Comparison of ENCODE assay signal across 19 mouse cellular contexts in genomic region chr11:115289885-115290284, GRCm38 (mm10). TPM values are rescaled to one million over a fixed set of nuclear protein-coding genes. Genes with fewer than 3 reads are reported as not detected.
DNase-seq lines count a peak whose midpoint lies in the region; ATAC-seq and TF ChIP-seq lines count a peak whose summit lies in the region.
"Had no signal": no experiment of that assay in that cellular context is flagged by ENCODE, and none has a peak within 500 bp of the region (broad histone marks: within the 10 kb centered on the region; RNA-seq: fewer than 3 reads in every experiment).

No protein-coding gene starts in this region.

- peak overlapping the region; percentile 18; the same call in 1 of the 2 replicates for H3K9ac ChIP-seq in kidney, embryonic 14.5 days (ENCODE audit: low read depth, low read length)
- H3K9ac ChIP-seq in lung, embryonic 15.5 days, result no peak overlapping the region
- H3K9ac ChIP-seq: liver, embryonic 12.5 days; lung, embryonic 14.5 days; neural tube, embryonic 13.5 days had no signal

- 68% methylated on average over 8 of the region's 8 CpGs for WGBS in kidney, embryonic 14.5 days
- 69% methylated on average over 8 of the region's 8 CpGs for WGBS in lung, embryonic 15.5 days

- ATAC-seq in kidney, embryonic 14.5 days (ENCODE audit: low FRiP score, low TSS enrichment), result no peak
- ATAC-seq in lung, embryonic 15.5 days (ENCODE audit: borderline replicate concordance, extremely low read depth, low FRiP score, low TSS enrichment), result no peak
- ATAC-seq: liver, embryonic 12.5 days had no signal

- no peak for TF ChIP-seq CTCF in bone marrow macrophage, adult 2 months (IDR thresholded peaks at IDR 0.05; ENCODE audit: low read depth, low read length)

- H3K4me3 ChIP-seq in kidney, embryonic 14.5 days (ENCODE audit: low read length), result no peak overlapping the region
- no peak overlapping the region for H3K4me3 ChIP-seq in lung, embryonic 15.5 days
- H3K4me3 ChIP-seq in bone marrow macrophage, adult 2 months (ENCODE audit: insufficient read depth, low read length), result no peak overlapping the region
- H3K4me3 ChIP-seq: embryonic facial prominence, embryonic 10.5 days; liver, embryonic 12.5 days; megakaryocyte, embryonic 14.5 days; neural tube, embryonic 13.5 days had no signal

- H3K27me3 ChIP-seq in kidney, embryonic 14.5 days (ENCODE audit: control insufficient read depth, insufficient read depth, low read length), result no peaks in the 10 kb centered on the region
- H3K27me3 ChIP-seq in lung, embryonic 15.5 days, result no peaks in the 10 kb centered on the region
- H3K27me3 ChIP-seq: liver, embryonic 12.5 days; neural tube, embryonic 13.5 days had no signal

- no peak overlapping the region for H3K4me2 ChIP-seq in kidney, embryonic 14.5 days (replicated peaks; ENCODE audit: low read depth, low read length)
- H3K4me2 ChIP-seq in lung, embryonic 15.5 days, result no peak overlapping the region
- H3K4me2 ChIP-seq: liver, embryonic 12.5 days; lung, embryonic 14.5 days; neural tube, embryonic 13.5 days had no signal

- no peak for TF ChIP-seq POLR2A in bone marrow macrophage, adult 2 months (IDR thresholded peaks at IDR 0.05; ENCODE audit: borderline replicate concordance, low read depth, low read length)

- no peak overlapping the region for H3K27ac ChIP-seq in kidney, embryonic 14.5 days (ENCODE audit: low read depth, low read length)
- H3K27ac ChIP-seq in lung, embryonic 15.5 days, result peak overlapping the region; percentile 70
- peak overlapping the region; percentile 2 for H3K27ac ChIP-seq in bone marrow macrophage, adult 2 months (ENCODE audit: insufficient read depth, low read depth, low read length)
- H3K27ac ChIP-seq: embryonic facial prominence, embryonic 10.5 days; liver, embryonic 12.5 days; neural tube, embryonic 13.5 days had no signal

- no peaks in the 10 kb centered on the region for H3K4me1 ChIP-seq in kidney, embryonic 14.5 days (ENCODE audit: control insufficient read depth, insufficient read depth, low read length)
- peaks cover 28% of the 10 kb centered on the region for H3K4me1 ChIP-seq in lung, embryonic 15.5 days
- H3K4me1 ChIP-seq in bone marrow macrophage, adult 2 months (ENCODE audit: control insufficient read depth, insufficient read depth, low read length), result peaks cover 33% of the 10 kb centered on the region

- no peaks in the 10 kb centered on the region for H3K36me3 ChIP-seq in kidney, embryonic 14.5 days (ENCODE audit: control insufficient read depth, insufficient read depth, low read length)
- H3K36me3 ChIP-seq in lung, embryonic 15.5 days, result no peaks in the 10 kb centered on the region
- H3K36me3 ChIP-seq: embryonic facial prominence, embryonic 10.5 days; neural tube, embryonic 13.5 days had no signal

- H3K9me3 ChIP-seq in kidney, embryonic 14.5 days (ENCODE audit: control insufficient read depth, low read length), result no peaks in the 10 kb centered on the region
- H3K9me3 ChIP-seq in lung, embryonic 15.5 days, result no peaks in the 10 kb centered on the region
- H3K9me3 ChIP-seq: embryonic facial prominence, embryonic 10.5 days; liver, embryonic 12.5 days; neural tube, embryonic 13.5 days had no signal

- DNase-seq in cerebellum, adult 8-10 months, result peak; percentile 33
- DNase-seq in cerebellum, postnatal 4 days (ENCODE audit: low spot score in 2 of 2), result no peak
- DNase-seq in kidney, postnatal 36 days, result no peak
- no peak for DNase-seq in lung, postnatal 4 days
- DNase-seq: B cell, adult 2 months; heart, adult 18-20 months; midbrain, embryonic 14.5 days; thymus, adult 2 months had no signal

RNA-seq across cellular contexts. Expression of gene Fads6, which starts 7.6 kb away (rescaled TPM):
- 0.32 and 0.39 TPM in 2 replicates for polyA plus RNA-seq in kidney, embryonic 14.5 days (2014; fragmentation: Nextera tagmentation; extraction: Ambion mirVana)
- 0.30 and 0.32 TPM in 2 replicates for polyA plus RNA-seq in lung, embryonic 15.5 days (2015; fragmentation: Nextera tagmentation; extraction: Ambion mirVana)
- 1.5 and 1.9 TPM in 2 replicates for polyA plus RNA-seq in bone marrow macrophage, adult 2 months (2012; ENCODE audit: insufficient read depth, insufficient read length, missing spikeins)

RNA-seq across cellular contexts. Expression of gene Fdxr, which starts 13.0 kb away (rescaled TPM):
- polyA plus RNA-seq in kidney, embryonic 14.5 days (2014; fragmentation: Nextera tagmentation; extraction: Ambion mirVana), result 9.2 and 13.1 TPM in 2 replicates
- 14.6 and 15.8 TPM in 2 replicates for polyA plus RNA-seq in lung, embryonic 15.5 days (2015; fragmentation: Nextera tagmentation; extraction: Ambion mirVana)
- 7.8 and 9.6 TPM in 2 replicates for polyA plus RNA-seq in bone marrow macrophage, adult 2 months (2012; ENCODE audit: insufficient read depth, insufficient read length, missing spikeins)

RNA-seq across cellular contexts. Expression of gene Otop2, which starts 17.1 kb away (rescaled TPM):
- polyA plus RNA-seq in kidney, embryonic 14.5 days (2014; fragmentation: Nextera tagmentation; extraction: Ambion mirVana), result 0.14 and 0.15 TPM in 2 replicates
- not detected in 2 replicates for polyA plus RNA-seq in lung, embryonic 15.5 days (2015; fragmentation: Nextera tagmentation; extraction: Ambion mirVana)
- not detected in 2 replicates for polyA plus RNA-seq in bone marrow macrophage, adult 2 months (2012; ENCODE audit: insufficient read depth, insufficient read length, missing spikeins)
- polyA plus RNA-seq: embryonic facial prominence, embryonic 10.5 days; forebrain, embryonic 11.5 days; heart, embryonic 16.5 days; limb, embryonic 11.5 days; liver, embryonic 12.5 days; lung, embryonic 14.5 days; midbrain, embryonic 14.5 days; neural tube, embryonic 13.5 days had no signal

RNA-seq across cellular contexts. Expression of gene Grin2c, which starts 22.8 kb away (rescaled TPM):
- polyA plus RNA-seq in kidney, embryonic 14.5 days (2014; fragmentation: Nextera tagmentation; extraction: Ambion mirVana), result not detected in 2 replicates
- polyA plus RNA-seq in lung, embryonic 15.5 days (2015; fragmentation: Nextera tagmentation; extraction: Ambion mirVana), result 0.05 and 0.08 TPM in 2 replicates
- not detected in 2 replicates for polyA plus RNA-seq in bone marrow macrophage, adult 2 months (2012; ENCODE audit: insufficient read depth, insufficient read length, missing spikeins)
- polyA plus RNA-seq: forebrain, embryonic 11.5 days; lung, embryonic 14.5 days had no signal

RNA-seq across cellular contexts. Expression of gene Ush1g, which starts 32.0 kb away (rescaled TPM):
- polyA plus RNA-seq in kidney, embryonic 14.5 days (2014; fragmentation: Nextera tagmentation; extraction: Ambion mirVana), result not detected in 2 replicates
- polyA plus RNA-seq in lung, embryonic 15.5 days (2015; fragmentation: Nextera tagmentation; extraction: Ambion mirVana), result not detected in 2 replicates
- not detected in 2 replicates for polyA plus RNA-seq in bone marrow macrophage, adult 2 months (2012; ENCODE audit: insufficient read depth, insufficient read length, missing spikeins)
- polyA plus RNA-seq: forebrain, embryonic 11.5 days; limb, embryonic 11.5 days; lung, embryonic 14.5 days had no signal
